Mouse (Mus musculus) hindbrain, embryonic 10.5 days (tissue): Measurements from ENCODE around the gene Gm45716. TPM values are rescaled to one million over a fixed set of nuclear protein-coding genes. Genes with fewer than 3 reads are reported as not detected.

Experiments used
- DNase-seq: peaks from one replicate; pipeline ENCODE4 v3.0.0-alpha.2; 2017; ENCODE audit warnings: low spot score
- H3K27ac ChIP-seq: fragments of 300-500 bp; sonication (generic); 2 replicates; pipeline ENCODE4 v1.5.1; 2016; ENCODE audit warnings: mild to moderate bottlenecking, moderate library complexity
- H3K27me3 ChIP-seq: fragments of 300-500 bp; sonication (generic); 2 replicates; pipeline ENCODE4 v1.6.1; 2016; ENCODE audit warnings: mild to moderate bottlenecking; ENCODE audit not compliant: poor library complexity, insufficient read depth, severe bottlenecking
- H3K36me3 ChIP-seq: fragments of 300-500 bp; sonication (generic); 2 replicates; pipeline ENCODE4 v1.6.1; 2016; ENCODE audit warnings: mild to moderate bottlenecking, moderate library complexity
- H3K4me1 ChIP-seq: fragments of 300-500 bp; sonication (generic); replicated peaks from 2 replicates; pipeline ENCODE4 v1.6.1; 2016; ENCODE audit warnings: mild to moderate bottlenecking
- H3K4me3 ChIP-seq: fragments of 300-500 bp; sonication (generic); 2 replicates; pipeline ENCODE4 v1.5.1; 2016; ENCODE audit warnings: mild to moderate bottlenecking, moderate library complexity
- H3K9me3 ChIP-seq: fragments of 300-500 bp; sonication (generic); 2 replicates; pipeline ENCODE4 v1.6.1; 2016; ENCODE audit warnings: mild to moderate bottlenecking, moderate library complexity
- WGBS: fragments of 180-500 bp; shearing (Covaris S2); methylation state at CpG from one replicate; pipeline ENCODE4 v1.1.7; 2016; 5-methylcytosine and 5-hydroxymethylcytosine counted together
- polyA plus RNA-seq: library from polyadenylated mRNA; unstranded; fragments of >200 nt; fragmentation: Nextera tagmentation; extraction: Ambion mirVana; gene quantifications from 2 replicates; pipeline ENCODE4 v1.2.1, GENCODE M21; 2016

The Gm45716 gene
- polyA plus RNA-seq, 1 experiment from 2014 or later, result 19.0 TPM

DNA sequence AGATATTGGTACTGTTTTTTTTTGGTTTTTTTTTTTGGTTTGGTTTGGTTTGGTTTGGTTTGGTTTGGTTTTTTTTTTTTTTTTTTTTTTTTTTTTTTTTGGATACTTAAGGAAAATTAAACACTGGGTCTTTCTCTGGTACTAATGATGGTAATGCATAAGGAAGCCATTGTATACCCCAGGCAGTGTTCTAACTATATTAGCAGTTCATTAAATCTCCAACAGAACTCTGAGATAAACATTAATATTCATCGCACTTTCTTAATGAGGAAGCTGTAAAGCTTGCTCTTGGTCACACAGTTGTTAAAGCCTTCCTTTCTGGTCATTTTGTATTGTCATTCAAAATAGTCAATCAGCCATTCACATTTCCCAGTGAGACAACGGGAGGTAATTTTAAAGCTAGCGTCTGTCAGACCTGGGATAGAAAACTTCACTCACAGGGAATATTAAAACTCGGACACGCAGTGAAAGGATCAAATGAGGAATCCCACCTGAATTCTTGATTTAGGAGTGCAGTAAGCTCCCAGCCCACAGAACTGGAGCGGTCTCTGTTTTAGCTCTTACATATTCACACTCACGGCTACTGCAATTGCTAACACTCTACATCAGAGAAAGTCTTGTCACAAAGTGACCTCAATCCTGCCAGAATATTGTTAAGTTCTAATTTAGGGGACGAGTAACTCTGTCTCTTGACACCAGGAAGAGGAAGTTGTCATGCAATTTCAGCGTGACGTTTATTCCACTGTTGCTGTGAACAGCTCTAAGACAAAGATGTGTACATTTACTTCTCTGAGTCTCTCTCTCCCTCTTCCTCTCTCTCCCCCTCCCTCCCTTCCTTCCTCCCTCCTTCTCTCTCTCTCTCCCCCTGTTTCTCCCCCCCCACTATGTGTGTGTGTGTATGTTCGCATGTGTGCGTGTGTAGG lies 39.8 kb downstream of the Gm45716 start:
- H3K4me1 ChIP-seq, result peaks cover 16% of the 10 kb centered on the region; the same call in 1 of the 2 replicates
- no peaks in the 10 kb centered on the region for H3K27me3 ChIP-seq
- no peaks in the 10 kb centered on the region for H3K9me3 ChIP-seq
- WGBS, result 68% methylated on average over 12 of the region's 12 CpGs
- no peaks in the 10 kb centered on the region for H3K36me3 ChIP-seq
- no peak overlapping the region for H3K27ac ChIP-seq
- H3K4me3 ChIP-seq, result no peak overlapping the region
- no peak for DNase-seq

DNA sequence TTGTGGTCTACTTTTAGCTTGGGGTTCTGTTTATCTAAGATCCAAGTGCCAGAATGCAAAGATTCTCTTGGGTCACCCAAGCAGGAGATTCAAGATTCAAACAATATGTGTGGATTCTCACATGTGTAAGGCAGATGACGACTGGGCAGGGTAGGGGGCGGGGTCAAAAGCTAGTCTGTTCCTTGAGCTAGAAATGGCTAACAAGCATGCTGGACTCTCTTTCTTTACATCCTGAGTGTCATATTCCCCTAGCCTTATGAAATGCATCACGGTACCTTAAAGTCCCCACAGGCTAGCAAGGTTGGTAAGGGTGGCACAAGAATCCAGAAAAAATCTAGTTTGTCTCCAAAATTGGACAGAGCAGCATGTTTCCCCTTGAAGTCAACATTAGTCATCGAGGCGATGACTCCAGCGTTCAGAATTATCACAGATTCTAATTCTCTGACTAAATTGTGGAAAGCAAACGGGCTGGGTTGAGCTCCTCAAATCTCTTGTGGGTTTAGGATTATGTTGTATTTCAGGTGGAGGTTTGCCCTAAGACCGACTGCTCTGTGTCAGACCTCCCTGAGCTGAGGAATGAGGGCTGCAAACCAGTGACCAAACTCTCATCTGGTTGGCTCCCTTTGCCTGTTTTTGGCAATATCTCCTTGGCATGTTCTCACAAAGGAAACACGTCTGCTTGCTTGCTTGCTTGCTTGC lies 40.9 kb downstream of the Gm45716 start:
- DNase-seq, result no peak
- Histone ChIP-seq H3K27me3 (no peaks in the 10 kb centered on the region), H3K9me3 (no peaks in the 10 kb centered on the region), H3K4me3 (no peak overlapping the region), H3K36me3 (no peaks in the 10 kb centered on the region), H3K27ac (no peak overlapping the region), H3K4me1 (peaks cover 16% of the 10 kb centered on the region; the same call in 1 of the 2 replicates)
- WGBS, result 89% methylated on average over 9 of the region's 9 CpGs

DNA sequence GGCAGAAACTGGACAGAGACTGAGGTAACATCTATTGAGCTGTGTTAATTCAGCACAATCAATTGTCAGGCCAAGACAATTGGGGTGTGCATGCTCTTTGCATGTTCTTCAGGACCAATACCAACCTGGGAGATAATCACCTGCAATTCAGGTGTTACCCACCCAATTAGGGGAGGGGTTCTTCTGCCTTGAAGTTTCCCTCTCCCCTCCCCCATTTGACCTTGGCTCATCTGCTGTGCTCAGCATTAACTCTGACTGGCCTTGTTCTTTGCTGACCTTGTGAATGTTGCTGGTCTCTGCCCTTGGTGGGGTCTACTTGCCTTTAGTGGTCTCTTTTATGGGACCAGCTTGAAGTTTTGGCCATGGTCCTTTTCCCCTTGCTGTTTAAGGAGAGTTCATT lies 42.3 kb downstream of the Gm45716 start:
- Histone ChIP-seq H3K9me3 (no peaks in the 10 kb centered on the region), H3K27ac (no peak overlapping the region), H3K4me3 (no peak overlapping the region), H3K27me3 (no peaks in the 10 kb centered on the region), H3K4me1 (peaks cover 16% of the 10 kb centered on the region; the same call in 1 of the 2 replicates), H3K36me3 (no peaks in the 10 kb centered on the region)
- no peak for DNase-seq

DNA sequence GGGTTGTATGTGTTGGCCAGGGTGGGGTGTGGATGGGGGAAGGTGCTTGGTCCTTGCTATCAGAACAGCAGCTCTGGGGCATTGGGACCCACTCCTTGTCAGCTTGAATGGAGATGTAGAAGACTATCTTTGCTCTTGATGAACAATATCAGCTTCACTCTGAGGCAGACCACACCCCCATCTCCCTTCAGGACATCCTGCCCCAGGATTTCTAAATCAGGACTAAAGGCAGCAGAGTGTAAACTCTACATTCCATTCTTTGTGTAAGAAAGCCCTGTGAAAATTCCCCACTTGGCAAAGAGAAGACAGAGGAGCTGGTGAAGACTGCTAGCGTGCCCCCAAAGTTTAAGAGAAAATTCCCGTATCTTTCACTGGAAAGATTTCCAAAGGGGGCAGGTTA lies 43.2 kb downstream of the Gm45716 start:
- Histone ChIP-seq H3K4me3 (no peak overlapping the region), H3K9me3 (no peaks in the 10 kb centered on the region), H3K27ac (no peak overlapping the region), H3K4me1 (peaks cover 12% of the 10 kb centered on the region; the same call in 1 of the 2 replicates), H3K36me3 (no peaks in the 10 kb centered on the region), H3K27me3 (no peaks in the 10 kb centered on the region)
- 71% methylated on average over 2 of the region's 2 CpGs for WGBS
- DNase-seq, result no peak

DNA sequence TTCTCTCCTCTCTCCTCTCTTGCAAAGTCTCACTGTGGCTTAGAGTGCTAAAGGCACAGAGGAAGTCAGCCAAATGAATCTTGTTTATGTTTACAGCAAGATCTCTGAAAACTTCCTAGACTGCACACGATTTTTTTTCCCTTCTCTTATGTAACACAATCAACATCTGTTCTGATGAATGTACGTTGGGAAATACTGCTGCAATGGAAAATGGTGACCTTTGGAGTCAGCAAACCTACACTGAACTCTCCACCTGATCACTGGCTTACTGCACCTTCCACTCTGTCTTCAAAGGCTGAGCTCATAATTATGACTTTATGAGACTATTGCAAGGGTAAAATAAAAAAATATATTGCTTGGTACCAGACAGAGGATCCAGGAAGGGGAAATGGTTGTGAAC lies 44.1 kb downstream of the Gm45716 start:
- Histone ChIP-seq H3K4me1 (peaks cover 9% of the 10 kb centered on the region; the same call in 1 of the 2 replicates), H3K9me3 (no peaks in the 10 kb centered on the region), H3K36me3 (no peaks in the 10 kb centered on the region), H3K27ac (no peak overlapping the region), H3K27me3 (no peaks in the 10 kb centered on the region), H3K4me3 (no peak overlapping the region)
- DNase-seq, result no peak
- 70% methylated on average over 2 of the region's 2 CpGs for WGBS

DNA sequence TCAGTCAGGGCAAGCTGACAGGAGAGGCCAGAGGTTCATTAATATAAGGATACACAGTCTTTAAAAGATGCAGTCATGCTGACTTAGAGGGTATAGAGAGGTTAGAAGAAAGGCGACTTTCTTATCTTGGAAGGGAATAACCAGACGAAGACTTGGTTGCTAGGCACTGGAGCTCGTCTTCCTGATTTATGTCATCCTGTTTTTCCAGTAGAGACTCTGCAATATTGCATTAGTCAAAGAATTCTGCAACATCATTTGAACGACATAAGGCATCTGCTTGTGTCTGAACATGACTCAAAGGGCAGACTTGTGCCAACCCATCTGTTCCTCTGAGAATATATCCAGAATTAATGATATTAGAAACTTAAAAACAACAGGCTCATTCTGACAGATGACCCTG lies 45.2 kb downstream of the Gm45716 start:
- no peaks in the 10 kb centered on the region for H3K27me3 ChIP-seq
- DNase-seq, result no peak

DNA sequence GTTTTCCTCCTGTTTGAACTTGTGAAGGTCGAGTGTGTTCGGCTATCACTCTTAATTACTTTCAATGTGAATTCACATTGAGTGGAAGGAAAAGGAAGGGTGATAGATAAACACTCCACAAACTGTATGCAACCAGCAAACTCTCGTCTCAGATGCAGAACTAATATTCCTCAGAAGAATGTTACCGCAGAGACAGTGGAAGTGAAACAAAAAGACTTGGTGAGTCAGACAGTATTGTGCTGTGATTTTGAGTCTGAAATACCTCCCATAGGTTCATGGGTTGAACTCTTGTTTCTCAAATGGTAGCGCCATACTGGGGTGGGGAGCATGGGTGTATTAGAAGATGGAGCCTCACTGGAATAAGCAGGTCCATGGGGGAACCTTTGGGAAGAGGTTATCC lies 47.7 kb downstream of the Gm45716 start:
- H3K27me3 ChIP-seq, result no peaks in the 10 kb centered on the region
- no peak overlapping the region for H3K27ac ChIP-seq
- WGBS, result 91% methylated on average over 5 of the region's 5 CpGs
- no peaks in the 10 kb centered on the region for H3K36me3 ChIP-seq
- no peak for DNase-seq
- H3K9me3 ChIP-seq, result no peaks in the 10 kb centered on the region
- H3K4me3 ChIP-seq, result no peak overlapping the region
- peaks cover 14% of the 10 kb centered on the region for H3K4me1 ChIP-seq

More for the DNA sequence above, 45.2 kb downstream of the Gm45716 start:
- Histone ChIP-seq H3K9me3 (no peaks in the 10 kb centered on the region), H3K27ac (no peak overlapping the region), H3K36me3 (no peaks in the 10 kb centered on the region), H3K4me1 (peaks cover 8% of the 10 kb centered on the region), H3K4me3 (no peak overlapping the region)
- WGBS, result 72% methylated on average over 4 of the region's 4 CpGs

DNA sequence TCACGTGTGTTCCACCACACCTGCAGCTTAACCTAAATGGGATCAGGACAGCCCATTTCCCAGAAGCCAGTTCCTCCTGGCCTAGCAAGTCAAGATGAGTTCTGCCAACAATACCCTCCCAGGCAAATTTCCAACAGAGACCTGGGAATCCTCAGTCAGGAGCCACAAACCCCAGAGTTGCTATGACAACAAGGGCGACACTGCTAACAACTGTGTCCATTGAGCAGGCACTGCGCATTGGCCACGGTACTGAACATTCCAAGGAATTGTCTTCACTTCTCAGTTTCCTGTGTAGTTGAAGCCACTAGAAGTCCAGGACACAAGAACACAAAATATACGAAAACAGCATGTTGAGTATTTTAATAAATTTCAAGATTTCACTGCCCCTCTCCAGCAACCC lies 50.1 kb downstream of the Gm45716 start:
- Histone ChIP-seq H3K4me1 (peaks cover 17% of the 10 kb centered on the region), H3K4me3 (no peak overlapping the region), H3K27ac (no peak overlapping the region), H3K36me3 (no peaks in the 10 kb centered on the region), H3K9me3 (no peaks in the 10 kb centered on the region), H3K27me3 (no peaks in the 10 kb centered on the region)
- peak; percentile 20 for DNase-seq
- WGBS, result 49% methylated on average over 5 of the region's 5 CpGs

DNA sequence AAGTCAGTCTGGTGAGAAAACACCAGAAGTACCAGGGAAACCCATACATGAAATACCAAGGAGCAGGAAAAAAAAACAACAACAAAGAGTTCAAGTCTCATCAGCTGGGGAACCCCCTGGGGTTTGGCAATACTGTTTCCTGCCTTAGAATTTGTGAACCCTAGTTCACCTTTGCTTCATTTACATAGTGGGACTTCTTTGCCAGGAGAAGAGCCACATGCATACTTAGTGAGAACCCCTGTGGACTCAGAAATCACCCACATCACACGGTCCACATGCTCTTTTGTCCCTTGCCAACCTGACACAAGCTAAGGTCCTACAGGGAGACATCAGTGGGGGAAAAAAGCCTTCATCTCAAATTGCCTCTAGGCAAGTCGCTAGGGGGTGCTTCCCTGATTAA lies 51.2 kb downstream of the Gm45716 start:
- Histone ChIP-seq H3K27ac (no peak overlapping the region), H3K36me3 (no peaks in the 10 kb centered on the region), H3K4me3 (no peak overlapping the region), H3K27me3 (no peaks in the 10 kb centered on the region), H3K9me3 (no peaks in the 10 kb centered on the region), H3K4me1 (peaks cover 17% of the 10 kb centered on the region)
- 26% methylated on average over 2 of the region's 2 CpGs for WGBS
- DNase-seq, result no peak

DNA sequence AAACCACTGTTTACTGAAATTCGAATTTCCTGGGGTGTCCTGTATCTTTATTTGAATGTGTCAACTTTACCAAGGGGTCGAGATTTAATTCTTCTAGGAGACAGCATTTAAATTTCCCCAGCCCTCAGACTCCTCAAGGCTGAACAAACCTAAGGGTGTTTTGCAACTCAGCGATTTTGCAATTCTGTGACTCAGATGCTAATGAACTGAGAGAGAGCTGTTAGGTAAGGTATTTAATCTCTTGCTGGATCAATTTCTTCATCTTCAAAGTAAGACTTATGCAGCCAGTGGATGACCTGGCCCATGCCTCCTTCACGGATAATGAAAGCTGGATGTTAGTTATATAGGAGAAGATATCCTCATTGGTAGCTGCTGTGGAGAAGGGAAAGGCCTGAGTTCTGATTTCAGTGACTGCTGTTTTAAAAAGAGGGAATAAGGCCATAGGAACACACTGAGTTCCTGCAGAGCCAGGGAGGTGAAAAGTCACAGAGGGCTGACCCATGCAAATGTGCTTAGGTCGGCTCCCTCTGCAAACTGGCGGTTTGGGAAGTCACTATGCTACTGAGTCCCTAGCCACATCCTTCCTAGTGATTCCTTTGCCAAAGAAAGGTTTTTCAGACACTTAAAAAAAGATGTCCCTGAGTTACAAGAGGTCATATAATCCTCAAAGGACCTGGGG lies 53.3 kb downstream of the Gm45716 start:
- no peak for DNase-seq

DNA sequence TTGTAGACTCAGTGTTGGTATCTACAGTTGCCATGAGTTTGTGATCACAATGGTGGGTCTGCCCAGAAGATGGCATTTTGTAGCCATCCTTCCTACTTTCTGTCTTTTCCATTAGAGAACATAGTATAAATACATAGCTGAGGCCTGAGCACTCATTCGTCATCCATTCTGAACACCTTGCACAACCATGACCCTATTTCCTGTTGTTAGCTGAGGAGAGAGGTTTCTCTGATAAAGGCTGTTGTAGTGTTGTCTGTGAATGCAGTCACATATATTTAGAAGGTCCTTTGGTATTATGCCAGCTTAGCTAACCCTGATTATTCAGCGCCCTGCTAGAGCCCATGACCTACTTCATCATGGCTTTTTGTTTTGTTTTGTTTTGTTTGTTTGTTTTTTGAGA lies 54.4 kb downstream of the Gm45716 start:
- H3K27ac ChIP-seq, result no peak overlapping the region
- 88% methylated on average over 2 of the region's 2 CpGs for WGBS
- H3K9me3 ChIP-seq, result no peaks in the 10 kb centered on the region

More for the DNA sequence above, 53.3 kb downstream of the Gm45716 start:
- Histone ChIP-seq H3K9me3 (no peaks in the 10 kb centered on the region), H3K27me3 (no peaks in the 10 kb centered on the region), H3K4me3 (no peak overlapping the region), H3K27ac (no peak overlapping the region), H3K4me1 (peaks cover 17% of the 10 kb centered on the region), H3K36me3 (no peaks in the 10 kb centered on the region)
- WGBS, result 18% methylated on average over 6 of the region's 6 CpGs

DNA sequence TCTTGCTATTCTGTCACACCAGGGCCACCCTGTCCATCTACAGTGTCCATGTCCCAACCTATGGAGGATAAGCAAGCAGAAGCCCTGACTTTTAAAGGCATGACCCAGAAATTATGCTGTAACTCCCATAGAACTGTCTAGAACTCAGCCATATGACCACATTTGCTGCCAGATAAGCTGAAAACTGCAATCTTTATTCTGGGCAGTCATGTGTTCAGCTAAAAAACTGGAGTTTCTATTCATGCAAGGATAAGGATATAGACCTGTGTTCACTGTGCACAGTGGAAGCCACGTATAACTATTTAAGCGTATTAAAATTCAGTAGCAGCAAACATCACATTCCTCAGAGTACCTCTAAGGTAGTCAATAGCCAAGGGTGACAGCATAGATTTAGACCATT lies 55.8 kb downstream of the Gm45716 start:
- Histone ChIP-seq H3K4me1 (peaks cover 11% of the 10 kb centered on the region), H3K9me3 (no peaks in the 10 kb centered on the region), H3K27ac (no peak overlapping the region), H3K27me3 (no peaks in the 10 kb centered on the region), H3K36me3 (no peaks in the 10 kb centered on the region), H3K4me3 (no peak overlapping the region)
- WGBS, result 90% methylated on average over 2 of the region's 2 CpGs
- DNase-seq, result no peak

More for the DNA sequence above, 54.4 kb downstream of the Gm45716 start:
- peaks cover 17% of the 10 kb centered on the region for H3K4me1 ChIP-seq
- no peak overlapping the region for H3K4me3 ChIP-seq
- DNase-seq, result no peak
- H3K27me3 ChIP-seq, result no peaks in the 10 kb centered on the region
- no peaks in the 10 kb centered on the region for H3K36me3 ChIP-seq

DNA sequence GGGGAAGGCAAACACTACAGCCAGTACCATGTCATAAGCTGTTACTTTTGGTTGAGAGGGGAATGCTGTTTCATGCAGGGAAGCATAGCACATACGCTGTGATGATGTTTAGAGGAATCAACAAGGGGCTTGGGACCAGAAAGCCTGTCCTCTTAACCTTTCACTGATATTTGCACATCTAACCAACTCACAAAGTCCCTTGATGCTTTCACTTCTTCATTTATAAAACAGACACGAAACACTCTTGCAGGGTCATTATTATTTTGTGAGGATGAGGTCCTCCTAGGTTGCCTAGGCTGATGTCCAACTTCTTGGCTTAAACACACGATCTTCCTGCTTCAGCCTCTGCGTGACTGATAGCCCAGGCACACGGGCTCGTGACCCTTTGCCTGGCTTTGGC lies 58.1 kb downstream of the Gm45716 start:
- no peak for DNase-seq
- Histone ChIP-seq H3K4me3 (no peak overlapping the region), H3K4me1 (peaks cover 25% of the 10 kb centered on the region), H3K9me3 (no peaks in the 10 kb centered on the region), H3K36me3 (no peaks in the 10 kb centered on the region), H3K27me3 (no peaks in the 10 kb centered on the region), H3K27ac (no peak overlapping the region)
- WGBS, result 83% methylated on average over 6 of the region's 6 CpGs
